Mouse (Mus musculus) yolk sac, embryonic 10.5 days (tissue): Measurements from ENCODE around the gene 1190002N15Rik.

Experiments
- DNase-seq: peaks from one replicate; pipeline ENCODE4 v3.0.0-alpha.2; 2017; ENCODE audit warnings: low spot score

Gene 1190002N15Rik

DNA sequence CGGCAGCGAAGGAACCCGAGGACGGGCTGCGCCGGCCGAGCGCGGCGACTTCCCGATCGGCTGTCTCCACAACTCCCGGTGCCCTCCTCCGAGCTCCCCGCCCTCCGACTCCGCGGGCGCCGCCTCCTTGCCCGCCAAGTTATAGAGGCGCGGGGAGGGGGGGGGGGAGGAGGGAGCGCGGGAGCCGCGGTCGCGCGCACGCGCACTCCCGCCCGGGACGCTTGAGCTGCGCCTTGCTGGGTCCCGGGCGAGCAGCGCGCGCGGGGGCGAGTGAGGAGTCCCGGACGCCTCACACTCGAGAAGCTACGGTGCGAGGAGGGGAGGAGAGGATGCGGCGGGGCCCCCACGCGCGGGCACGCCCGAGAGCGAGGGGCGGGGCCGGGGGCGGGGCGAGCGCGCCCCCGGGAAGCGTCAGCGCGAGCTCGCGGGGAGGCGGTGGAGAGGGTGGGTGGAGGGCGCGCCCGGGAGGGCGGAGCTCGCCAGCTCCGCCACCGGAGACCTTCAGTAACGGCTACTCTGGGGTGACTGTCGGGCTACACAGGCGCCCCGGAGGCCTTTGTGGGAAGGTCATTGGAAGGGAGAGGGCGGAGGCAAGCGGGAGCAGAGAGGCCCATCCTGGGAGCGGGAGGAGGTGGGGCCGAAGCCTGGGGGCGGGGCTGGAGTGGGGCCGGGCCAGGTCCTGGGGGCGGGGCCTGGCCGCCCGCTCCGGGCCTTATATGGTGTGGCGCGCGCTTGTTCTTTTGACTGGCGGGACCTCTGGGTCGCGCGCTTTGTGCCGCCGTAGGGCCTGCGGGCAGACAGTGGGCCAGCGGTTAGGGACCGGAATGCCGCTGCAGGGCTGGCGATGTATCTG, at the start of gene 1190002N15Rik:
Gene 1190002N15Rik (minus strand): TSS at position 112 of the 853 bp plus-strand sequence.
- peak; percentile 95 for DNase-seq

DNA sequence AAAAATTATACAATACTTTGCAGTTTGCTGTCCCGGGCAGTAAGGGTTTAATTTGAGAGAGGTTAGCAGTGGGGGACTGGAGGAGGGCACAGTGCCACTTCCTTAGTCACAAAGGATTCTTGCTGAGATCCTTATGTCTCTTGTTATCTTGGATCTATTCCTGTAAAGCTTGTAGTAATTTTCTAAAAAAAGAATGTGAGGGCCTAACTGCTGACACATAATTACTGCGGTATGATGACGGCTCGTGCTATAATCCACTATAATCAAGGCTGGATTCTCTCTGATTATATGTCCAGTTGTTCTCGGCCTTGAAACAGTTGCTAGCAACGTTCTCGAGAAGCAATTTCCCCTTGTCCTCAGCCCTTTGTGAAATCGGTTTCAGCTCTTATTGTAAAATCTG, 44.4 kb upstream of the 1190002N15Rik start:
- DNase-seq = no peak

DNA sequence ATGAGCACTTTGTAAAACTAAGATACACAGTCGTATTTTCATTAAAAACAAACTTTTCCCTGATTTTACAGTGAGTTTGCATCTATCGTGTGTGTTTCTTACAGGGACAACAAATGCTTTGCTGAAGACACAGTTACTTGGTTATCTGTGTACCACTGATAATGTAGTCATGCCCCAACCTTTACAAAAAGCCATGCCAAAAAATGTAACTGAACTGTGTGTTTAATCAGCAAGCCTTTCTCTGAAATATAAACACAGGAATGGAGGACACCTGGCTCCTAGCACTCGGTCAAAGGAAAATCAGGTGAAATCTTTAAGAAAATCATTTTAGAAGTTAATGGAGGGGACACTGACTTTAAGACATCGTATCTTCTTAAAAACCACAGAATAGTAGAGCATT, 43.8 kb upstream of the 1190002N15Rik start:
- no peak for DNase-seq

- DNase-seq = no peak
Measured at GRCm38 (mm10) chr9:94580071-94580737, 42.3 kb upstream of the 1190002N15Rik start.

- DNase-seq = no peak
Measured at GRCm38 (mm10) chr9:94571802-94572201, 33.9 kb upstream of the 1190002N15Rik start.

DNA sequence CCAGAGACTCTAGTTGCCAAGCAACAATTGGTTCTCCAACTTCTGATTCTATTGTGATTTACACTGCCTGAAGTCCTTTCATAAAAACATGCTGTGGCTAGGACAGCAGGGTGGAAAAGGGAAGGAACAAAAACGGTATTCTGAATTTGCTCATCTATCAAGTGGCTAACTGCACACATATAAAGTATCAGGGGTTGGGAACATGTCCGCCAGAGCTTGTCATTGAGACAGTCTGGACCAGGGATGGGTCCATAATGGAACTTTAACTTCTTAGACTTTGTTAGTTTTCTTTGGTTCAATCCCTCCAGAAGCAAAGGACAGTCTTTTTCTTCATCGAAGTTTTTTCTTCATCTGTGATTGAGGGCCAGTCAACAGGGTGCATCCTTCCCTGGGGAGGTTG, 30.5 kb upstream of the 1190002N15Rik start:
- no peak for DNase-seq

- no peak for DNase-seq
Measured at GRCm38 (mm10) chr9:94567722-94568314, 29.9 kb upstream of the 1190002N15Rik start.

- no peak for DNase-seq
Measured at GRCm38 (mm10) chr9:94556776-94557514, 19.1 kb upstream of the 1190002N15Rik start.

DNA sequence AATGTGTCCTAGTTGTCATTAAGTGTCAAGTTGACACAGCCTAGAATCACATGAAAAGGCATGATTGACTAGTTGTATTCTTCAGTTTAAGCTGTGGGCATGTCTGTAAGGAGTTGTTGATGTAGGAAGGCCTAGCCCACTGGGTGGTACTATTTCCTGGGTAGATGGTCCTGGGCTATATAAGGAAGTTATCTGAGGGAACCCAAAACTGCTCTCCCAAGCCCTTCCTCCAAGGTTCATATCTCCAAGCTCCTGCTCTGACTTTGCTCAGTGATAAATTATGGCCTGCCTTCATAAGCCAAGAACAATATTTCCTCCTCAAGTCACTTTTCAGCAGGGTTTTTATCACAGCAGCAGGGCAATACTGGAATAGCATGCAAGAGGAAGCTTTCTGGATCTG, 18.4 kb upstream of the 1190002N15Rik start:
- no peak for DNase-seq

- DNase-seq = no peak
Measured at GRCm38 (mm10) chr9:94550493-94551095, 12.7 kb upstream of the 1190002N15Rik start.

DNA sequence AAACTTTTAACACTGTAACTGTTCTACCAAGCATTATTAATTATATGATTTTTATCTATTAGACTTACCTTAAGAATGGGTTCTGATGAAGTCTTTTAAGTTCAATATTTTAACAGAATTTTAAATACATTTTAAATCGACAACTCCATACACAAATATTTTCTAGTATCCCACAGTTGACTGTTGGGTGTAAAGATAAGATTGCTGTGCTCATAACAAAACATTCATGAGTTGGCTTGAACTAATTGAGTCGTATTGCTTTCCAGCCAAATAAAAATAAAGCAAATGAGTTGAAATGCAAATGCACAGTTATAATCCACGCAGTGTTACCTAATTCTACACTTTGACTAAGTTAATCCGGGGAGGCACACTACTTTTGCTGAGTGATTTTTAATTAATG, 6.0 kb upstream of the 1190002N15Rik start:
- DNase-seq = no peak

GRCm38 (mm10) chr9:94540343-94541095, 2.6 kb upstream of the 1190002N15Rik start:
- no peak for DNase-seq

DNA sequence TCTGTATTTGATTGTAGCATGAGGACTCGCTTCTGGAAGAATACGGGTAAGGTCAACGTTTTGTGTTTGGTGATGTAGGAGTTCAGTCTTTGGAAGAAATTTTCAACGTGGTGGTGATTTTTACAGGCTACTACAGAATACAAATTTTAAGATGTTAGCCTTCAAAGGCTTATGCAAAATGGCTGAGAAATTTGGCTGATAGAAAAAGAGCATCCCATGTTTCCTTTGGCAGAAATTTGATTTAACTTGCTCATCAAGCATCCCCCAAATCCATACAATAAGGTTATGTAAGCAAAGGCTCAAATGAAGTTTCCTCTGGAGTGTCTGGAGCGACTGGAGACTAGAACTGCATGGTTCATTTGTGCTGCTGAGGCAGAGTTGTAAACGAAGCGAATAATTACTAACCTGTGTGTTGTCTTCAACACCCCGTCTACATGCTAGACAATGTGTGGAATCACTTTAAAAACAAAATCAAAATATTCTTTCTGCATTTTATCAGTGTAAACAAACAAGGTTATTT, 1.5 kb upstream of the 1190002N15Rik start:
- no peak for DNase-seq

- no peak for DNase-seq
Measured at GRCm38 (mm10) chr9:94538823-94539143, 902 bp upstream of the 1190002N15Rik start.

DNA sequence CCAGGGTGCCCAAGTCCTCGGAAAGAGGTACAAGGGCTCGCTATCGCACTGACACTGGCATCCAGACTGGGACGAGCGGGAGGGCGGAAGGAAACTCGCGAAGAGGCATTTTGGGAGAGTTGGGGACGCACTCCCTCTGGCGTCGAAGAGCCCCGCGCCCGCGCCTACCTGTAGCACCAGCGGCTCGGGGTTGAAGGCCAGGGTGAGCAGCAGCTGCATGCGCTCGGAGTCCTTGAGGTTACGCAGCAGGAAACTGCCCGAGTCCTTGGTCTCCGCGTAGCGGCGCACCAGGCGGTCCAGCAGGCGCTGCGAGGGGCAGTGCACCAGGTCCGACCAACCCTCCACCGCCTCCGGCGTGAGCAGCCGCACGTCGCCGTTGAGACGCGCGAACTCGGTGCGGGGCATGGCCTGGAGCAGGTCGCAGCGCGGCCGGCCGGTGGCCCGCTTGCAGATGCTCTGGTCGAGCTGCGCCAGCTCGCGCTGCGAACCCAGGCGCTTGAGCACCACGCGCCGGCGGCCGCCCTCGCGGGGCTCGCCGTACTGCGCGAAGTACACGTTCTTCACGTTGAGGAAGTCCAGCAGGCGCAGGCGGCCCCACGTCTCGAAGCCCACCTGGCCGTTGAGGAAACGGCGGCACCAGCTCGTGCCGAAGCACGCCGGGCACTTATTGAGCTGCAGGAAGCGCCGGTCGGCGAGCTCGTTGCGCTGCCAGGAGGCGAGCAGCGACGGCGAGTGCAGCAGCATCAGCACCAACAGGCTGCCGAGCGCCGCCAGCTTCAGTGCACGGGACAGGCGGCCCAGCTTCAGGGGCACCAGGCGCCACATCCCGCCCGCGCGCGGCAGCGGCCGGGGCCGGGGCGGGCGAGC, 597 bp downstream of the 1190002N15Rik start:
- DNase-seq = peak; percentile 85

DNA sequence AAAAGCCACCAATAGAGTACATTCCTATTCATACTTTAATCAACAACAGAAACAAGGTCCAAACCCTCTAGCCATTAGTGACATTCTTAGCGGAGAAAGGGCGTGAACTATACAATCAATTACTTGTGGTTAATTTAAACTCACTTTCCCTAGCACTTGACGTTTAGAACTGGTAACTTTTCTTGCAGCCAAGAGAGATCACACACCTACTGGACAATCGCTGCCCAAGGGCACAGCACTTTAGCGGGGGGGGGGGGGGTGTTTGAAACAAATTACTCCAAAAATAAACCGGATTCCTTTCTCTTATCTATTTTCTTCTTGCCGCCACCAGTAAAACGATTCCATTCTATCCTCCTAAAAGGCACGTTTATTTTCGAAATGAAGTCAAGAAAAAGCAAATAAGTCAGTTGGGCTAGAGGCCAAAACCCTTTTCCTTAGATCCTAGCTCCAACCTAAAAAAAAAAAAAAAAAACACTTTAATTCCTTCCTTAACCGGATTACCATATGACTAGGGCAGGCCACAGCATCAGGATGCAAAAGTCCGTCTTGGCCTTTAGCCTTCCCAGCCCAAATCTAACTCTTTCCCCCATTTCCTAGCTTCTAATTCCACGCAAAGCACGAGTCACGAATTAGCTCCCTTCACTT, 1.5 kb downstream of the 1190002N15Rik start:
- peak; percentile 14 for DNase-seq

DNA sequence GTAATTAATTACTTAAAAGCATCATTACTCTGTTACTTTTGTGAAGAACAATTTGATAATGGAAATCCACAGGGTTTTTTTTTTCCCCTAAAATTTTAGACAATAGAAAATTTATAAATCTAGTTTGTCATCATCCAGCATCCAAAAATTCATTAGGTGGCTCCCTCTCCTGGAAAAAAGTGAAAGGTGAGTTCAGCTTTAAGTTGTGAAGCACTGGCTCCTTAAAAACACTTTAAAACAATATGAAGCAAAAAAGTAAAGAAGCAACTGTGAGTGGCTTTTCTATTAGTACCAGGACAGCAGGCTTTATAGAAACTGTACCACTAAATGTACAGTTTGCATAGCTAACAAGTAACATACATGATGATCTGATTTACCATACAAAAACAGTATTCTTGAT, 3.1 kb downstream of the 1190002N15Rik start:
- no peak for DNase-seq

- no peak for DNase-seq
Measured at GRCm38 (mm10) chr9:94534226-94534625, 3.7 kb downstream of the 1190002N15Rik start.

DNA sequence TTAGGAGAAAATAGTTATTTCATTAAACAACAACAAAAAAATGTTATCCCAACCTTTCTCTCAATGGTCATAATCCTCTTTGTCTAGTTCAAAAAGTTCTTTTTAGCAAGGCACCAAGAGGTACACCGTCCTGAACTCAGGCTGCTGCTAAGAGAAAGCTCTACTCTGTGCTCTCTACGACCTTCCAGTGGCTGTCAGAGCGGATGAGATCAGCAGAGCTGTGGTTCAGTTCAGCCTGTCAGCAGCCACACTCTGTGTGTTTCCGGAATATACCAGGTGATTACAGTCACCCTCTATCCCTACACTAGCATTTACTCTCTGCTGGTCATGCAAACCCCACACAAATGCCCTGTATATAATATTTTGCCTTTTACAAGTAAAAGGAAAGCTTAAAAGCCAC, 4.2 kb downstream of the 1190002N15Rik start:
- DNase-seq = no peak

DNA sequence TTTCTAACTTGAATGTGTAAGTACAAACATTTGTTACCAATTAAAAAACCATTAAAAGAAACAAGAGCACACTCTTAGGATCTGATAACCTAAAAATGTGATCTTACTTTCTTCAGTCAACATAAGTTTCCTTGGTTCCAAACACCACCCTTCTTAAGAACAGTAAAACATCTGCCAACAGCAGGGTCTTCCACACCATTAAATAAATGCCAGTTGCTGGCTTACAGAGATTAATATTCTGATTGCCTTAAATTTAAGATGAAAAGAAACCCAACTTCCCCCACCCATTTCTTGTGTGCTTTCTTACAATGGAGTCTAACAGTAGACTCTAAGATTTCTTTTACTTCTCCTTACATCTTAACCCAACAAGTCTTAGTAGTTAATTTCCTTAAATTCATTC, 7.9 kb downstream of the 1190002N15Rik start:
- no peak for DNase-seq
